Mouse (Mus musculus): Measurements from ENCODE around the gene B4gat1.
A peak's percentile ranks its signal among the peaks of the same experiment; 100 is the strongest.
"Not testable (repeated sequence)": the region's sequence is repeated elsewhere in the genome, so short reads cannot be mapped to it uniquely, and the experiment has no call there.

The B4gat1 gene

GRCm38 (mm10) chr19:5085145-5085863 lies 46.7 kb downstream of the B4gat1 start, which contains the start of gene Tmem151a:
Gene Tmem151a, minus strand, starts transcription at chr19:5085531.
- DNase-seq = peak in 1 of 2 experiments; percentile 39

GRCm38 (mm10) chr19:5086533-5086932 lies 47.9 kb downstream of the B4gat1 start:
- not testable (repeated sequence) for DNase-seq

GRCm38 (mm10) chr19:5087884-5088728 lies 49.5 kb downstream of the B4gat1 start, which contains the start of gene Yif1a:
Gene Yif1a, plus strand, starts transcription at chr19:5088538.
- peak; percentile 95 to 96 for DNase-seq

DNA sequence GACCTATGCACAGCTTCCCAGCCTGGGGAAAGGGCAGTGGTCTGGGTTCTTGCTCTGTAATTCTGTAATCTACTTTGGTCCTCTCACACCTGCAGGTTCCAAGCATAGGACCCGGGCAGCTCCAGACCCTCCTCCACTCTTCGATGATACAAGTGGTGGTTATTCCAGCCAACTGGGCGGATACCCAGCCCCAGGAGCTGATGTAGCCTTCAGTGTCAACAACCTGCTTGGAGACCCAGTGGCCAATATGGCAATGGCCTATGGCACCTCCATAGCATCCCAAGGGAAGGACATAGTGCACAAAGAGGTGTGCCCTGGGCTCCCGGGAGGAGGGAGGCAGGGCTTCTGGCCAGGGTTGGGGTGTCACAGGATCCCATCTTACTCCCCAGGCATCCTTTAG lies 50.7 kb downstream of the B4gat1 start:
- no peak for DNase-seq

Data from lung, postnatal 4 days (tissue).